Mouse (Mus musculus): ENCODE data around the gene Wbp2nl.
"Not testable (repeated sequence)": the region's sequence is repeated elsewhere in the genome, so short reads cannot be mapped to it uniquely, and the experiment has no call there.

Wbp2nl gene

GRCm38 (mm10) chr15:82348258-82348998 is 49.7 kb downstream of the Wbp2nl start:
- DNase-seq (ENCODE audit: low spot score in 2 of 2), result no peak

GRCm38 (mm10) chr15:82348999-82349341 is 50.2 kb downstream of the Wbp2nl start:
- no peak for DNase-seq (ENCODE audit: low spot score in 2 of 2)

- DNase-seq (ENCODE audit: low spot score in 2 of 2), result no peak
Observed at GRCm38 (mm10) chr15:82350349-82350748, 51.6 kb downstream of the Wbp2nl start.

- DNase-seq (ENCODE audit: low spot score in 2 of 2), result no peak
Observed at GRCm38 (mm10) chr15:82351480-82351879, 52.7 kb downstream of the Wbp2nl start.

- no peak for DNase-seq (ENCODE audit: low spot score in 2 of 2)
Observed at GRCm38 (mm10) chr15:82353078-82353744, 54.5 kb downstream of the Wbp2nl start.

- no peak for DNase-seq (ENCODE audit: low spot score in 2 of 2)
Observed at GRCm38 (mm10) chr15:82353745-82354113, 55.0 kb downstream of the Wbp2nl start.

GRCm38 (mm10) chr15:82354126-82354945 is 55.6 kb downstream of the Wbp2nl start, which contains the start of gene Ndufa6:
Ndufa6 (minus strand) TSS chr15:82354322.
- DNase-seq (ENCODE audit: low spot score in 2 of 2), result peak; percentile 96 to 99

- no peak for DNase-seq (ENCODE audit: low spot score in 2 of 2)
Observed at GRCm38 (mm10) chr15:82358431-82359260, 59.9 kb downstream of the Wbp2nl start.

GRCm38 (mm10) chr15:82361459-82362018 is 62.8 kb downstream of the Wbp2nl start:
- no peak for DNase-seq (ENCODE audit: low spot score in 2 of 2)

GRCm38 (mm10) chr15:82362234-82362633 is 63.5 kb downstream of the Wbp2nl start:
- no peak for DNase-seq (ENCODE audit: low spot score in 2 of 2)

GRCm38 (mm10) chr15:82363801-82364200 is 65.0 kb downstream of the Wbp2nl start:
- DNase-seq (ENCODE audit: low spot score in 2 of 2), result not testable (repeated sequence)
